Mouse (Mus musculus) left cerebral cortex, postnatal 36 days (tissue): ENCODE measurements around the gene Cd244a. TPM values are rescaled to one million over a fixed set of nuclear protein-coding genes. Genes with fewer than 3 reads are reported as not detected.

Experiments used
- DNase-seq, 2 experiments: peaks; one replicate each; pipeline ENCODE4 v3.0.0; 2021 to 2022; ENCODE audit warnings: low spot score in 2 of 2, mixed read lengths in 1 of 2
- intact Hi-C: fragments of 180-260 bp; cut with DNase I; formaldehyde crosslinking; loops from one replicate; pipeline ENCODE4 v1.15.1; 2025
- total RNA-seq, 2 experiments: library from RNA; stranded (reverse); gene quantifications; 2 replicates each; pipeline ENCODE4 v1.2.3; 2021

Gene Cd244a
- total RNA-seq, 2 experiments from 2014 or later: not detected

DNA sequence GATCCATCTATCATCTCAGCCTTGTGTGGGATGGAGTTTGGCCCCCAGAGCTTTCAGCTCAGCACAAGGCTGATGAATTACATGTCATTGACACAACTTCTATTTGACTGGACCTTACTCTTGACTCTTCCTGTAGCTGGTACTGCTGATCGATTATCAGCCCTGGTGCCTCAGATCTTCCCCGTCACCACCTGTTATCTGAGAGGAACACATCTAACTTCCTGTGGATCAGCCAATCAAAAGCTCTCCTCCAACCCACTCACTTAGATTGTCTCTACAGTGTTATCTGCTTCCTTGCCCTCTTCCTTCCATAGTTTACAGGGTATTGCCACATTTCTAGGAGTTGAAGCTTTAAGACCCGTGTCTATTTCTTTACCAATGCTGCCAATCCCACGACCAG, 6.9 kb downstream of the Cd244a start:
- no peak for DNase-seq
- intact Hi-C loops: loop anchor here (5.0 to 10.0 kb wide), 2 partner anchors 91 to 191 kb away; partner anchors contain the start of gene Nectin4

GRCm38 (mm10) chr1:171566777-171567176, 7.8 kb downstream of the Cd244a start:
- DNase-seq: peak; percentile 11 to 19
- intact Hi-C loops: loop anchor here (5.0 to 10.0 kb wide), 2 partner anchors 91 to 192 kb away; partner anchors contain the start of gene Nectin4

- intact Hi-C loops: loop anchor here (5.0 to 10.0 kb wide), 2 partner anchors 89 to 194 kb away; partner anchors contain the start of gene Nectin4
- DNase-seq: no peak
These were observed 9.4 kb downstream of the Cd244a start for GRCm38 (mm10) chr1:171568436-171568835.

- DNase-seq: no peak
- intact Hi-C loops: no loop called here
These were observed 18.2 kb downstream of the Cd244a start for GRCm38 (mm10) chr1:171577168-171577567.

DNA sequence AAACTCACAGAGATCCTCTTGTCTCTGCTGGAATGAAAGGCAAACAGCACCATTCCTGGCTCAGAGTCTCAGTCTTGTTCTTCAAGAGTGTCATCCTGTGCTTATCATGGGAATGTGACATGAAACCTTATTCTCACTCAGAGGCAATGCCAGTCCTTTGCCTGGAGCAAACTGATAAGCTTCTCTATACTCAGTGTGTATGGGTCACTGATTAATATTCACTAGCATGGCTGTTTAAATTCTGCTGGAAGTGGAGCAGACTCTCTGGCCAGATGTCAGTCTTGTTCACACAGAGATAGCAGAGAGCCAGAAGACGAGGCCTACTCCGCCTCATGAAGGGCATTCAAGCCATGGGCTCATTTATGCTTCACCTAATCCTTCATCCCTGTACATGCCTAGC, 25.6 kb downstream of the Cd244a start:
- intact Hi-C loops: no loop called here
- DNase-seq: no peak

DNA sequence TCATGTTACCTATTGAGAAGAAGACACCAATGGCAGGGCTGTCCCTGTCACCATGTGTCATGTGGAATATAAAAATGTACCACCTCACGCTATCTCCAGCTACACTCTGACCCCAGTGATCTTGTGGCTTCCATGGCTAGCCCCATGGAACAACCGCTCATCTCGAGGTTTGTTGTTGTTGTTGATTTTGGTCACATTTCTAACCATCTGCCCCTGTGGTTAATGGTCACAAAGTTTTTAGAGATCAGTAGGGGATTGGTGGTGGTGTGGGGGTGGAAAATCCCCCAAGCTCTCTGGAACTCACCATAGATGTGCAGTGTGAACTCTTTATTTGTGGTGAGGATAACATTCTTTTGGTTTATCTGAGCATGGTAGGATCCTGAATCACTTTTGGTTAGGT, 45.7 kb downstream of the Cd244a start:
- intact Hi-C loops: no loop called here
- DNase-seq: no peak

GRCm38 (mm10) chr1:171606656-171607055, 47.7 kb downstream of the Cd244a start:
- DNase-seq: no peak

GRCm38 (mm10) chr1:171607176-171607575, 48.2 kb downstream of the Cd244a start, which contains the start of gene Ly9:
Ly9 (minus strand) TSS chr1:171607410.
- DNase-seq: no peak
- intact Hi-C loops: no loop called here

More at GRCm38 (mm10) chr1:171606656-171607055, 47.7 kb downstream of the Cd244a start:
- intact Hi-C loops: no loop called here

DNA sequence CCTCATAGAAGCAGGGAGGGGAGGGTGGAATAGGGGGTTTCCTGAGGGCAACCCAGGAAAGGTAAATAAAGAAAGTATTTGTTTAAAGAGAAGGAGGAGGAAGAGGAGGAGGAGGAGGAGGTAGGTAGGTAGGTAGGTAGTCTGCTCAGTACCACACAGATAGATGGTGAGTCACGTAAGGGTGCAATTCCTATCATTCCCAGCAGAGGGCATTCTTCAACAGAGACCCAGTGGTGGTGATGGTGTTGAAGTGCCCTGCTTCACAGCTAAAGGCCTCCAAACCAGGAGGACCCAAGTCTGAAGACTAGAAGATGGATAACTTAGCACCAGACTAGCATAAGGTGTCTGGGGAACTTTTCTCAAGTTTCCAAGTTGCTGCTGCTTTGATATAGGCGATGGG, 51.0 kb downstream of the Cd244a start:
- intact Hi-C loops: no loop called here
- DNase-seq: no peak

DNA sequence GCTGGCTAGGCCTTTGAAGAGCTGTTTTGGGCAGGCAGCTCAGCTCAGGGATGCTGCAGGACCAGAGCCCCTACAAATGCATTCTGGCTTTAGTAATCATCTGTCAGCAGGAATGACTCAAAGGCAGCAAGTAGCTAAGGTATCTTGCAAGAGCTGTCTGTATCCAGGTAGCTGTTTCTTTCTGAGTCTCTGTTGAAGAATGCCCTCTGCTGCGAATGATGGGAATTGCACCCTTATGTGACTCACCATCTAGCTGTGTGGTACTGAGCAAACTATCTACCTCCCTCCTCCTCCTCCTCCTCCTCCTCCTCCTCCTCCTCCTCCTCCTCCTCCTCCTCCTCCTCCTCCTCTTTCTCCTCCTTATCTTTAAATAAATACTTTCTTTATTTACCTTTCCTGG, 51.8 kb downstream of the Cd244a start:
- intact Hi-C loops: no loop called here
- no peak for DNase-seq

DNA sequence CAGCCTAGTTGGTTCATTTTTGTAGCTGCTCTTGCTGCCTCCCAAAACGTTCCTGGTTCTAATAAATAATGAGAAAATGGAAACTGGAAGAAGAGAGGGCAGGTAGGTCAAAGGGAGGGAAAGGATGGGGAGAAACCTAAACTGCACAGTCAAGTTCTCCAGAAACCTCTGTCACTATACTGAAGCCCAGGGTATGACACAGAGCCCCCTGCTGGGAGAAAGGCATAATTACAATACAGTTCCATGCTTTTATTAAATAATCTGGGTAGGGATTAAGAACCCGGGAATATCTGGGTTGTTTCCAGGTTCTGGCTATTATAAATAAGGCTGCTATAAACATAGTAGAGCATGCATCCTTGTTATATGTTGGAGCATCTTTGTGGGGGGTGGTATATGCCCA, 55.0 kb downstream of the Cd244a start:
- no peak for DNase-seq
- intact Hi-C loops: loop anchor here (1.0 kb wide), 1 partner anchor 111 kb away; the partner anchor contains the start of gene Alyref2

GRCm38 (mm10) chr1:171616881-171617515, 58.0 kb downstream of the Cd244a start:
- intact Hi-C loops: no loop called here
- no peak for DNase-seq

GRCm38 (mm10) chr1:171619001-171619400, 60.0 kb downstream of the Cd244a start:
- DNase-seq: peak in 1 of 2 experiments; percentile 22
- intact Hi-C loops: no loop called here

- DNase-seq: no peak
- intact Hi-C loops: no loop called here
These were observed 60.7 kb downstream of the Cd244a start for GRCm38 (mm10) chr1:171619645-171620044.

DNA sequence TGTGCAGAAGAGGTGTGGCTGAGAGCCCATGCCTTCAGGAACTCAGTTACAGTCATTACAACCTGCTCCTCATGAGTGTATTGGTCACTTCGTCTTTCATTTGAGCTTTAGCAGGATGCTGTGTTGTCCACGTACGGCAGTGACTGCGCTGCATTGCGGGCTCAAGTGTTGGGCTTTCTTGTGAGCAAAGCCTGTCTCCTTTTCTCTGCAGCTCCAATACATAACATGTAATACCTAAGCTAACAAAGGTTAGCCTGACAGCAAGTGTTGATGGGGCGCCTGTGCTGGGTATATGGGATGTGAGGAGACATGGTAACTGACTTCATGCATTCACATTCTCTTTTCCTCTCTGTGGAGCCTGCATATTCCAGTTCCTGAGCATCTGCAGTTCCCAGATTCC, 61.1 kb downstream of the Cd244a start:
- intact Hi-C loops: no loop called here
- no peak for DNase-seq

GRCm38 (mm10) chr1:171627801-171628200, 68.8 kb downstream of the Cd244a start:
- intact Hi-C loops: no loop called here
- no peak for DNase-seq

DNA sequence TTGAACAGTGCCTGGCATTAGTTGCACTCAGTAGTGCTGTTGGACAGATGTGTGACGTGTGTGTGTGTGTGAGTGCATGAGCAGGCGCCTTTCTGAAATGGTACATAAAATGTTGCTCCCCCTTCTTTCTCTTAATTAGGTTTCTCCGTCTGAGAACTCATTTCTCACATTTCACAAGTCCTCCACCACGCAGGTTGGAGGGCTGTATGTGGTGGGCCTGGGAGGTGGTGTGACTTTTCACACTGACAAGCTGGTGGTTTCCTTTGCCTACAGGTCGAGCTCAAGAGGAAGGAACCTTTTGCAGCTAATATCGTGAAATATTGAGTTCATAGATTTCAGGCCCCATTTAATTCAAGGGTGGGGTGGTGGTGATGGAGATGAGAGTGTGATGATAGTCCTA, 70.2 kb downstream of the Cd244a start:
- no peak for DNase-seq
- intact Hi-C loops: no loop called here

DNA sequence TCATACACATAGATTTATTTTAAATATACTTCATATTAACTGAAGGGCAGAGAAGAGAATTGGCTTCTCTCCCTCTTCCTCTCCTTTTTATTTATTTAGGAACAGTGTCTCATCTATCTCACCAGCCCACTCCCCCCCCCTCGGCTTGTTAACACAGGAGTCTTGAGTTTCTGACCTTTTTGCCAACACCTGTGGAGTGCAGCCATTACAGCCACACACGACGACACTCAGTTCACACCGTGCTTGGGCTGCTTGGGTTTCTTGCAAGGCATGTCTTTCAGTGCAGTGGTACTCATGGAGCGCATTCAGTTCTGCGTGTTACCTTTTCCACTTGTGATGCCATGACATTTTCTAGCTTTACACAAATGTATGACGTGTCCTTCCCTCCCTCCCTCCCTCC, 71.0 kb downstream of the Cd244a start:
- intact Hi-C loops: no loop called here
- DNase-seq: no peak

DNA sequence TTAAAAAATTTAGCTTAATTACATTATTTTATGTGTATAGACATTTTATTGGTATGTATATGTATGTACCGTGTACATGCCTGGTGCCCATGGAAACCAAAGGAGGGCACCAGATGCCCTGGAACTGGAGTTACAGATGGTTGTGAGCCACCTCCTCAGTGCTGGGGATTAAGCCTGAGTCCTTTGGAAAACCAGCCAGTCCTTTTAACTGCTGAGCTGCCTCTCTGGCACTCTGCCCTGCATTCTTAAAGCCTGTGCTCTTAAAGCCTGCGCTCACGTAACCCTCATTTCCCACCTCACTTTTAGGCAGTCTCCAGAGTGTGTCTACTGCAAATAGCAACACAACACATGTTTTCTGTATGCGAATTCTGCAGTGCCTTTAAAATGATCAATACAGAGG, 71.9 kb downstream of the Cd244a start:
- DNase-seq: no peak
- intact Hi-C loops: no loop called here

GRCm38 (mm10) chr1:171631447-171631846, 72.5 kb downstream of the Cd244a start:
- intact Hi-C loops: no loop called here
- DNase-seq: no peak

GRCm38 (mm10) chr1:171635696-171636095, 76.7 kb downstream of the Cd244a start:
- no peak for DNase-seq
- intact Hi-C loops: no loop called here

GRCm38 (mm10) chr1:171637101-171637500, 78.1 kb downstream of the Cd244a start:
- DNase-seq: no peak
- intact Hi-C loops: no loop called here
